Mouse (Mus musculus): ENCODE results near the gene Cstf2.

Cstf2 gene

GRCm38 (mm10) chrX:134058987-134059712 is at the start of gene Cstf2:
Cstf2 (plus strand) TSS chrX:134059187.
- in situ Hi-C loops (cut with MboI, MseI), result no loop called here

GRCm38 (mm10) chrX:134019005-134019404 is 40.0 kb upstream of the Cstf2 start:
- in situ Hi-C loops (cut with MboI, MseI), result loop anchor here (5.0 kb wide), 1 partner anchor 72 kb away; no protein-coding TSS in a partner anchor

GRCm38 (mm10) chrX:134020664-134021063 is 38.3 kb upstream of the Cstf2 start:
- in situ Hi-C loops (cut with MboI, MseI), result no loop called here

GRCm38 (mm10) chrX:134048994-134049393 is 10.0 kb upstream of the Cstf2 start:
- in situ Hi-C loops (cut with MboI, MseI), result no loop called here

- in situ Hi-C loops (cut with MboI, MseI), result no loop called here
Observed at GRCm38 (mm10) chrX:134056897-134057296, 2.1 kb upstream of the Cstf2 start.

DNA sequence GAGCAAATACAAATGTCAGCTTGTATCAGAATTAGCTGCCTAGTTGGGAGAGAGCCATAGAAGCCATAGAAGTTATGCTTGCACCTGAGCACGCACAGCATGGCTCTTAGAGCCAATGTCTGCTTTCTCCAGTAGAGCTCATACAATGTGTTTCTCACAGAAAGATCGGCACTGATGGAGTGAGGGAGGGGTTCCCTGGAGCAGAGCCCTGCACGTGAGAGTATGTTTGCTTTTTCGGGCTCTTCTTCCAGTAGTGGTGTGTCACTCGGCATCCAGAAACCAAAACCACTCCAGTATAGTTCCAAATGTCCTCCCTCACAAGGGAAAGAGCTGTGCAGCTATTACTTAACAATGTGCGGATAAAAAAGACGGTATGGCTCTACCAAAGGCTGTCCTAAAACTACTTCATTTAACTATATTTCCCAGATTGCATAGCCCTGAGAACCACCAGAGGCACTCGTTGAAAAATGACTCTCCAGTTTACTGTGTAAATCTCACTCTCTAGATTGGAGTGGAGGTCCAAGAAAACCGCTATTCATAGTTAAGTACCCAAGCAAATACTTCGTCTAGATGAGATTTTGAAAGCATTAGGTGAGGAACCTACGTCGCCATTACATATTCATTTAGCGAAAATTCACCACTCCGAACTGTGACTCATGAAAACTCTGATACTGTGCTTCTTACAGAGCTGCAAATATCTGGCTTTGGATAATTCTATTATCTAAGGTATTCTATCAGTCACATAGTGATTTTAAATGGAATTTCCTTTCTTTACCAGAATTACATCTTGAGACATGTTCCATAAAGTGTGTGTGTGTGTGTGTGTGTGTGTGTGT is 729 bp upstream of the Cstf2 start:
- in situ Hi-C loops (cut with MboI, MseI), result no loop called here

DNA sequence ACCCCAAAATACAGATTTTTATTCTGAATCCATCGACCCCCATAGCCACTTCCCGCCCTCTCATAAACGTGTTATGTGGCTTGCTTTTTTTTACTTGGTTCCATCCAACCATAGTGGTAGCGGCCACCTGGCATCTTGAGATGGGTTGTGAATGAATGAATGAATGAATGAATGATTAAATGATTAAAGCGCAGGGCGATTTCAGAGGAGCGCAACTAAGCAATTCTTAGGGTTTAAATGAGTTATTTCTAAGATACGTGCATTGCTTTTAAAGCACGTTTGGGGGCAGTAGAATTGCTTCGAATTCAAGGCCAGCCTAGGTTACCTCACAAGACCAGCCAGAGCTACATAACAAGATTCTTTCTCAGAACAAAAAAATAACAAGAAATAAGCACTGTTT is 777 bp downstream of the Cstf2 start:
- in situ Hi-C loops (cut with MboI, MseI), result no loop called here

- in situ Hi-C loops (cut with MboI, MseI), result loop anchor here (5.0 kb wide), 1 partner anchor 262 kb away; no protein-coding TSS in a partner anchor
Observed at GRCm38 (mm10) chrX:134085453-134085852, 26.5 kb downstream of the Cstf2 start.

DNA sequence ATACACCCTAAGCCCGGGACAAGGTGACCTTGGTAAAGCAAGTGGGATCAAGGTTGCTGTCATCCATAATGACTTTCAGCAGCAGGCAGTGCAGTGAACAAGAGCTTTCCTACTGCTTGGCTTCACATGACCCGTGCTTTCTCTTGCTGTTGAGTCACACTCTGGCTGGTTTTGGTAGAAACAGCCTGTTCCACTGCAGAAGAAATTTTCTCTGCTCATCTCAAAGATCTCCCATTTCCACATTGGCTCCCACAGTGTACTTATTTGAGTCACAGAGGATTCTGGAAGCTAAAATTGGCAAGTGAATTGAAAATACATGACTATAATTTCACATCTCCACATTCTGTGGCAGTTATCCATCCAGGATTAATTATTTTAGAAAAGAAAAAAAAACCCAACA is 43.7 kb downstream of the Cstf2 start:
- in situ Hi-C loops (cut with MboI, MseI), result no loop called here

DNA sequence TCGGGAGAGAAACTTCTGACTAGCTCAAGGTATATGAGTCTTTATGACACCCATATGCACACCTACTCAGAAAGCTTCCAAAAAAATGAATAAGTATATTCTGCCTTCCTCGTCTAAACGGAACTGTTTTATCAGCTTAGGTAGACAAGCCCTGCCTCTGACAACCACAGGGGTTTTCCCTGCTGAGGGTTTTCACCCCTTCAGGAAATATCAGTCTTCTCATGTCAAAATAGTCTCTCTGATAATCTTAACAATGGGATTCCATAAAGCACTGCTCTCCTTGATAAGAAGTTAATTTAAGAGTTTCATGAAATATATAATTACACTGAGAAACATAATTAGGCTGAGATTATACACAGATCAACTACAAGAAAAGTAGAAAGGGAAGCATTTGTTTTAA is 52.8 kb downstream of the Cstf2 start:
- in situ Hi-C loops (cut with MboI, MseI), result no loop called here

DNA sequence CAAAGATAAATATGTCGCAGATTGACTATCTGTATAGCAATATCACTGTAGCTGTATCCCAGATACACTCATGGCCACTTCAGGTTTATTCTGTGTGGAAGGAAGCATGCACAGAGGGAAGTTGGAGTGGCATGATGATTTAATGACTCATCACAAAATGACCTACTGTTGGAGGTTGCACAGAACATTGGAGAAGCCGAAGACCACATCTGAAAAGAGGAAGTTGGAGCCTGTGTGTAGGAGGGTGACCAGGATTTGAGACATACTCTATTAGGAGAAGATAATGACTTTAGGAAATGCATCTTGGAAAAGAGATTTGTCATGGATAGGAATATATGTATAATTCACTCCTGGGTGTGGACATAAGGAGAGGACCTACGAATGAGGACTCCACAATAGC is 57.4 kb downstream of the Cstf2 start:
- in situ Hi-C loops (cut with MboI, MseI), result no loop called here

DNA sequence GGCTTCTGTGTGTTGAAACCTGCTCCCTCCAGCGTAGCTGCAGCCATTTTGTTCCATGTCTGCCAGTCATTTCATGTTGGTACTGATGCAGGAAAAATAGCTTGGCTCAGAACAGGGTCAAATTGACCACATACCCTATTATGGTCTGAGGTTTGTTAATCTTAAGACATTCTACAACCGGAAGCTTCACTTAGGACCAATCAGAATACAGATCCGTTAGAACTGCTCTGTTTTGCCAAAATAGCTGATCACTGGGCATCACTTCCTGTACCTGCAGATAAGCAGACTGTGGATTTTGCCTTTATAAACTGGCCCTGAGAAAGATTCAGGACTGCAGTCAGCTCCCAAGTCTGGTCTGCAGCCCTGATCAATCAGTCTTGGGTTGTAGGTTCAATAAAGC is 69.6 kb downstream of the Cstf2 start:
- in situ Hi-C loops (cut with MboI, MseI), result no loop called here

- in situ Hi-C loops (cut with MboI, MseI), result no loop called here
Observed at GRCm38 (mm10) chrX:134132295-134132694, 73.3 kb downstream of the Cstf2 start.

GRCm38 (mm10) chrX:134133821-134134220 is 74.8 kb downstream of the Cstf2 start:
- in situ Hi-C loops (cut with MboI, MseI), result no loop called here

Measured in regulatory T cell (primary cell).